Mouse (Mus musculus) Muller cell, postnatal 12 days (primary cell): ENCODE data around the gene Ulk4.

Experiments used
- DNase-seq: peaks from one replicate; pipeline ENCODE4 v3.0.0-alpha.2; 2015; ENCODE audit errors: inconsistent ontology term

Ulk4 gene

DNA sequence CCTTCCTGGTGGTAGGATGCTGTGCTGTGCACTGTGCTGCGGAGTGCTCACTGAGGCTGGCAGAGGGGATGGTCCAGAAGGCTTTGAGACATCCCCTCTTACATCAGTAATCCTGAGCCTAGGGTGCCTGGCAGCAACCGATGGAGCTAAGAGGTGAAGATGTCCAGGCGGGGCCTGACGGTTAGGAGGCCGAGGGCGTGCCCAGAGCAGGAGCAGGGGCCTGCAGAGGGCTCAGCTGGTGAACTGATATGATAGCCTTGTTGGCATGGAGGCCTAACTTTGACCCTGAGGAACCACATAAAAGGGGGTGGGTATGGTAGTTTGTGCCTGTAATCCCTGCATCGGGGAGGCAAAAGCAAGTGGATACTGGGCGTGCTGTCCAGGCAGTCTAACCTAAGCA, 293.1 kb downstream of the Ulk4 start:
- no peak for DNase-seq

DNA sequence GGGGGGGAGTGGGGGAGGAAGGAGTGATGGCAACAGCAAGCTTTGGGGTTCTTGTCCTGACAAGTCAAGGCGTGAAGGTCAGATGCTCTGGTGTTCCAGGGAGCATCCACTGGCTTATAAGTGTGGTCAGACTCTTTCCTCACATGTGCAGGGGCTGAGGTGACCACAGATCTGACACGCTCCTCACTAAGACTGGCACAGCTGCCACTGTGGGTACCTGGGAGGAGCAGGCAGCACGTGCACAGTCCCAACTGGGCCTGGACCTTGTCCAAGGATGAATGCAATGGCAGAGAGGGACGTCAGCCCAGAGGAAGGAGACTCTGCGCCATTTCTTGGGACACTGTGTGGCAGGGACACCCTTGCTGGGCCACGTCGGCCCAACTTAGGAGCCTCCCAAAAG, 295.2 kb downstream of the Ulk4 start:
- DNase-seq = no peak

DNA sequence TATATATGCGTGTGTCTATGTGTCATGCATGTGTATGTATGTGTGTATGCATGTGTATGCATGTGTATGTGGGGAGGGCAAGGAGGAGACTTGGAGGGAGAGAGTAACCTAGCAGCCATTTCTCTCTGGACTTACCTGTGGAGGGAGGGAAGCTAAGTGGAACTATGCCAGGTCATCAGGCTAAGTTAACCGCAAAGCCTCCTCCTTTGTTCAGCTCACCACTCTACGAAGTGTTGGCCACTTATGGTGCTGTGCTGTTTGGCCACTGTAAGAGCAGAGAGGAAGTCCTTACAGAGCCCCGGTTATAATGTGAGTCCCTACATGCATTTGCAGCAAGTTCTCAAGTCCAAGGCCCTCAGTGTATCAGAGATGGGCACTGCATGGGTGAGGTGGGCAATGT, 300.1 kb downstream of the Ulk4 start:
- DNase-seq = no peak

DNA sequence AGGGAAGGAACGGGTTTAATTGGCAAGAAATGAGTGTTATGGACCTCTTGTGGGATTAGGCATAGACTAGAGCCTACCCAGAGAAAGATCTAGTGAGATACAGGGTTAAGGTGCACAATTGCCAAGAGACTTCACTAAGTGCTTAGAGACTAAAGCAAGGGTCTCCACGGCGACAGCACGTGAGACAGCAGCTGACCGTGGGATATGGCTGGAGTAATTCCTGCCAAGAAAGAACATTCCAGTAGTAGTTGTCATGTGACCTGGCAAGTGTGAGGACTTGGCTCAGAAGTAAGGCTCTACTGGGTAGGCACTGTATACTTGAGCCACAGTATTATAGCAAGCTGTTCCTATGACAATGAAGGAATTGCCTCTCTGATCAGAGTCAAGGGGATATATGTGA, 300.8 kb downstream of the Ulk4 start:
- DNase-seq = peak; percentile 45

DNA sequence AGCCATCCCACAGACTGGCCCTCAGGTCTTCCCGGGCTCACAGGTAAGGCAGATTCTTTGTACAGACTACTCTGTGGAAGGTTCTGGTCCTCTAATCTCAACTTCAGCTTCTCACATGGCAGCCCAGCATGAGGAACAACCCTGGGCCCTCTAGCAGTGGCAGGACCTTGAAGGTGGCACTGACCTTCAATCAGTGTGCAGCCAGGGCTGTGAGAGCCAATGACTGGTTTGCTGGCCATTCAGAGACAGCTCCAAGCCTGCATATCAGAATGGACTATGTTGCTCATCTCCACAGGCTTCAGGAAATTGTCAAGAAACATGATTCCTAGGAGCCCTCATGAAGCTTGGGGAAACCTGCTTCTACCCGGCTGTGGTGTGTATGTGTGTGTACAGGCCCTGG, 302.8 kb downstream of the Ulk4 start:
- no peak for DNase-seq

DNA sequence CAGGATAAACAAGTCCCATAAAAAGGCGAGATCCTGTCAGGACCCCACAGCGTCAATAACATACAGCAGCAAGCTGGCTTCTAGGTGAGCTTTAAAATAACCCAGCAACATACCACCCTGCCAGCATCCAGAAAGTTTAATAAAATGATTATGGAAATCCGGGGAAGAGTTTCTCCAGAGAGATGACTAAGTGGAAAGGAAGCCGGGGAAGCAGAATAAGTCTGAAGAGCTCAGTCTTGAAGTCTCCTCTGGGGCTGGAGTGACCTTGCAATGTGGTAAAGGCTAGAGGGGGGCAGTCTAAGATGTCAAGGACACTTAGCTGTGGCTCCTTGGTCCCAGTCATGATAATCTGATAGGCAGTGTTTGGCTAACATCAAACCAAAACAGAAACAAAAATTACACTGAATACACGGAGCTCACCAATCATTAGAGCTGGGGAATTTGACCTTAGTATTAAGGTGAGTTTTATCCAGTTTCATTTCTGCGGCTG, 303.9 kb downstream of the Ulk4 start:
- DNase-seq = no peak

DNA sequence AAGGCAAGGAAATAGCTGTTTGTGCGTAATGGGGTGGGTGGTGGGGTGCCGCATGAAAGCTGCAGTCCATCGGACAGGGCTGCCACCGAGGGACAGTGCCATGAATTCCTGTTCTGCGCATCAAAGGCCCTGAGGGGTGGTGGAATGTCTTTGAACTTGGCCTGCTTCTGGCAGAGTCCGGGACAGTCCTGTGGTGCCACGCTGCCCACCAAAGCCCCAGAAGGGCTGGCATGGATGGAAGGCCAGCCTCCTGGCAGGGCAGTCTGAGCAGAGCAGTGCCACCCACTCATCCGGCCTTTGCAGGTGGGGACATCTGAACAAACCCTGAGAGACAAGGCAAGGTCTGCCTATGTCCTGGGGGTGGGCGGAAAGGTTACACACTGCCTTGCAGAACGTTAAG, 312.0 kb downstream of the Ulk4 start:
- peak; percentile 40 for DNase-seq

DNA sequence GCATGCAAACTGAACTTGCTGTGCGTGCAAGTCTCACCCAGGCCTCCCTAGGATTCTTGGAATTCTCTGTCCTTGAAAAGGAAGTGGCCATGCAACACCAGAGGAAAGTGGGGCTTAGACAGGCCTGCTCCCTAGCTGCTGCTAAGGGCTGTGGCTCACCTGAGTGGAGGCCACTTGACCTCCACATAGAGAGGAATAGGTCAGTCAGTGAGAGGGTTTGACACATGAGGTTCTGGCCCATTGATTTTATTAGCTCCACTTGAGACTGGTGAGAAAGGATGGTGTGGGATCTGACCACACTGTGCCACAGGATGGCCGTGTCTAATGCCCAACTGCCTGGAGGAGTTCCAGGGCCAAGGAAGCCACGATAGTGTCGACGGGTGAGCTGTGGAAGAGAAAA, 312.8 kb downstream of the Ulk4 start:
- DNase-seq = no peak

DNA sequence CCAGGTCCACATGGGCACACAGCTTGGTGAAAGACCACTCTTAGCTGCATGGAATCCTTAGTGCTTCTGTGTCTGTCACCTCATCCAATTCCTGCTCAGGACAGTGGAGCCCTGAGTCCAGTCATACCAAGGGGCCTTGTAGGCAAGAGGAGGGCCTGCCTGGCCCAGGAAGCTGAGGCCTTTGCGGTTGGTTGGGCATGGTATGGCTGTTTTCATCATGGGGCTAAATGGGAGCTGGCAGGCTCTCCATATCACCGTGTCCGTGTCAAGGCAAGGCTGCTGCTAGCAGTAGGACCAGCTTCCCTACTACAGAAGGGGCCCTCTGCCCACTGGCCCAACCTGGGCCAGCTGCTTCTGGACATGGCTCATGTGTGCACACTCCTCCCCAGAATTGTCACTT, 313.3 kb downstream of the Ulk4 start:
- peak; percentile 55 for DNase-seq

DNA sequence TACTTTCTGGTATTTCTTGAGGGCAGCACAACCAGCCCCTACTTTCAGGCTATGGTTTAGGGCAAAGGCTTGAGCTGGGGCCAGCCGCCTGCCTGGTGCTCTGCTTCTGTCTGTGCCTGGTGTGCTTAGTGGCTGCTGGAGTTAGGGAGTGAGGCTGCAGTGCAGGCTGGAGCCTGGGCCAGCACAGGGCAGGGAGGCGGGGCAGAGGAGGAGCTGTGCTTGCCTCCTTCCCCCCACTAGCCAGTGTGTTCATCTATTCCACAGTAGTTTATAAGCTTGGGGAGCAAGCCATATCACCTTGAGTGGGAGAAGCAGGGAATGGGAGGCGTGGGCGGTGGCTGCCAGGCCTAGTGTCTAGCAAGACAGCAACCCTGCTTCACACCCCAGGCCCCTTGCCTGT, 313.9 kb downstream of the Ulk4 start:
- DNase-seq = no peak

DNA sequence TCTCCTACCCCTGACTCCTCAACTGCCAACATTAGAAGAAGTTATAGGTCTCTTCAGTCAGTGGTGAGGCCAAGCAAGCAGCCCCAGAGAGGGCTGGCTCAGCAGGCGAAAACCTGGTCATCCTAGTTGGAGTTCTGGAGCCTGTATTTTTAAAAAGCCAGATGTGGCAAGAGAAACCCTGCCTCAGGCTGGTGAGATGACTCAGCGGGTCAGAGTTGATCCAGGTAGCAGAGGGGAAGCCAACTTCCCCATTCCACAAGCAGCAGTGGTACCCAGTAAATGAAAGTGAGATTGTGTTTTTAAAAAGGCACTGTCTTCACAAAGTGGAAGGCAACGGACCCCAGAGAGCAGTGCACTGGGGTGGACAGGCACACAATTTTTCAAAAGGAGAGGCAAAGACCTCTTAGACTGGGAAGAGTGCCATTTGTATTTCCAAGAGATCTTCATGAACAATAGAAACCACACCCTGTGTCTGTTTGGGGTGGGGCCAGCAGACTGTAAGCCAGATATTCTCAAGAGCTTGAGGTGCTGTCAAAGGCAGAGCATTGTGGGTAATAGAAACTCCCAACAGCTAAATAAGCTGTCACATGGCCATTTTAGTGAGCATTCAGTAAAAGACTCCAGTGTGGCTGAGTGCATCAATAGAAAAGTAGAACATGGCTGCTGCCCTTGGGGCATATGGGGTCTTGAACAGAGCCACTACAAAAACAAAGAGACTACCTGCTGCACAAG, 314.9 kb downstream of the Ulk4 start:
- DNase-seq = no peak

DNA sequence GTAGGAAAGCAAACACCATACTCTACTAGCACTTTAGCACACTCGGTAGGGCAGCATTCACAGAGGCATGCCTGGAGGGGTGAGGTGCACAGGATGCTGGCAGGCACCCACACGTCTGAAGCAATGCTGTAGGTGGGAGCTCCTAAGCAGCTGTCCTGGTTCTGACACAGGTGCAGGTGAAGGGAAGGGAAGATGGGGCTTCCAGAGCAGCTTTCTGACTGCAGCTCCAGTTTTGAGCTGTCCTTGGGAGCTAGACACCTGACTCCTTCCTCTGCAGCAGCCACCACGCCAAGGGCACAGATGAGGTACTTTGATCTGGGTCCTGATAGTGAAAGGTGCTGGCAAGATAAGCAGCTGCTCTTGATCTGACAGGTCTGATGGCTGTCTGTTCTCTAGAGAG, 315.5 kb downstream of the Ulk4 start:
- no peak for DNase-seq

DNA sequence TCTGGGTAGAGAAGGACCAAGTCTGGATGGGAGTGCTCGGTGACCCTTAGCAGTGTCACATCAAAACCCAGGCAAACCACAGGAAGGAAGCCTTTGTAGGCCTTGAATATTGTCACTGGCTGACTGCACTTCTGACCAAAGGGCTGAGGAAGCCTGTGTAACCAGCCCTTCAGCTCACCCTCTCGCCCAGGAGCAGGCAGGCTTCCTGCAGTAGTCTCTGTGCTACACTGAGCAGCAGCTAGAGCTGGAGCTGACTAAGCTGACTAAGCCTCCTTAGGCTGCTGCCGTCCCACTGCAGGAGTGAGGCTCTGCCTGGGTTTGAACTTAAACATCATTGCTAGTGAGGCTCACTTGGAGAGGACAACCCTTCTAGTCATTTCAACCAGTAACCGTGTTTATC, 316.4 kb downstream of the Ulk4 start:
- DNase-seq = no peak

DNA sequence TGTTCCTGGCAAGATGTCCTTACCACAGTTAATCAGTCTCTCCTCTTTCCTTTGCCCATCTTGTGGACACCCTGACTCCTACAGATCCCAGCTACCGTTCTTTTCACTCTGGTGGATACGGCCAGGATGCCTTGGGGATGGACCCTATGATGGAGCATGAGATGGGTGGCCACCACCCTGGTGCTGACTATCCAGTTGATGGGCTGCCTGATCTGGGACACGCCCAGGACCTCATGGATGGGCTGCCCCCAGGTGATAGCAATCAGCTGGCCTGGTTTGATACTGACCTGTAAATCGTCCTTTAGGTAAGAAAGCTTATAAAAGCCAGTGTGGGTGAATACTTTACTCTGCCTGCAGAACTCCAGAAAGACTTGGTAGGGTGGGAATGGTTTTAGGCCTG, 317.8 kb downstream of the Ulk4 start:
- DNase-seq = no peak

DNA sequence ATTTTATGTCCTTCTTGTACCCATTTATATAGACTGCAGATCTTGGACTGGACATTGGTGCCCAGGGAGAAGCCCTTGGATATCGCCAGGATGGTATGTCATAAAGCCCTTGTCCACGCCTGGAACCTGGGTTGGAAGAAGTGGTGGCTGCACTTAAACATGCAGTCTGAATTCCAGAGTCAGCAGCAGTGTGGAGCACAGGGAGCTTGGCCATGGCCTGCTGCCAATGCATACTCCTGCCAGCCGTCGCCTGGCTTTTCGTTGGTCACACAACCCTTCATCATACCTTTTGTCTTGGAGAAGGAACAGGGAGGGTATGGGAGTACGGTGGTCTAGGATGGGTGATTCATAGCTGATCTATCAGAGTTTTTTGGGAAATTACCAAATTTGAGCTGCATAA, 318.4 kb downstream of the Ulk4 start:
- no peak for DNase-seq

DNA sequence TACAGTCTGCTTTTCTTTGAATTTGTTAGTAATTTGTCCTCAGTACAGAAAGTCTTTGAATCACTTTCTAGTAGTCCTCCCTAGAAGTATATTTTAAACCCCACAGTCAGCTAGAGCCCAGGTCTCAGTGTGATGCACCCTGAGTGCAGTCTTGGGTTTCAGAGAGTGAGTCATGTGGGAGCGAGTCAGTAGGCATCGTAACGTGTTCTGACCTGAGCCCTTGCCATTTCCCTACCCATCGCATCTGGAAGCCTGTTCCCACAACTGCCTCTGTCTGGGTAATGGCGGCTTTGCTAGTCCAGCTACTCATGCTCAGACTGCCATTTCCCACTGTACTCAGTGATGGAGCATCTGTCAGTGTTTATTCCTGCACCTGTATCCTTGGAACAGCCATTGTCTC, 318.9 kb downstream of the Ulk4 start:
- no peak for DNase-seq

DNA sequence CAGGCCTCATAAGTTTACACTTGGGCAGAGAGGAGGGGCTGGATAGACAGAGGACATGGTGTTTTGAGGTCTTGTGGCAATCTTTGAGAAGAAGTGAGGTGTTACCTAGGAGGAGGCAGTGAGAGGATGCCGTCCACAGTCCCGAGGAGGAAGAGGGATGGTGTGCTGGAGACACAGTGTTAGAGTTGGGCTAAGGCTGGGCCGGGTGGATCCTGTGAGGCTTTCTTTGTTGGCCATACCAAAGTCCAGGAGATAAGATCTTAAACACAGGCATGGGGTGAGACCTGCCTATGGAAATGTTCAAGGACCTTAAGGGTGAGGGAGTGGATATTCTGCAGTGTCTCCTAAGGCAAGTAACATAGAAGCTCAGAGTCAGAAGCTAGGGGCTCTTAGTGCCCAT, 325.1 kb downstream of the Ulk4 start:
- DNase-seq = no peak

DNA sequence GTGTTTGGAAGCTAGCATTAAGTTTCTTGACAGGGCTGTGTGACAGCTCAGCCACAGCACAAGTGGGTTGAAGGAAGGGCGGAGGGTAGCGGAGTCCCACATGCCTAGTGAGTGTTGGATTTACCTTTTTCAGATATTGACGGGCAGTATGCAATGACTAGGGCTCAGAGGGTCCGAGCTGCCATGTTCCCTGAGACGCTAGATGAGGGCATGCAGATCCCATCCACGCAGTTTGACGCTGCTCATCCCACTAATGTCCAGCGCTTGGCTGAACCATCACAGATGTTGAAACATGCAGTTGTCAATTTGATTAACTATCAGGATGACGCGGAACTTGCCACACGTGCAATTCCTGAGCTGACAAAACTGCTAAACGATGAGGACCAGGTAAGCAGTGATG, 326.2 kb downstream of the Ulk4 start:
- DNase-seq = no peak

DNA sequence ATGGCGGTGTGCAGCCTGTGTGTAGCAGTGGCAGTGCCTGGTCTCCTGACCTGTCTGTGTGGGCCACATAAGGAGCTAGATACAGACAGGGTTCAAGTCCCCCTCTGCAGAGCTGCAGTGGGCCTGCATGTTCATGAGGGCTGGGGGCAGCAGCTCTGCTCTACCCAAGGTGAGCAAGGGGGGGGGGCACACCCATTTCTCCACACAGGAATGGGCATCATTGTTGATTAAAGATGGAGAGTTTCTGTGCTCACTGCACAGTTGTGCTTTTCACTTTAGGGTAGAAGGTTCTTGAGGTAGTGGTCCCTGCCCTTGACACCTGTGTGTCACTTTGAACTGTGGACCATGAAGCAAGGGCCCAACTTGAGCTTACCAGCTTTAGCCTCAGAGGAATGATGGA, 328.2 kb downstream of the Ulk4 start:
- DNase-seq = no peak

DNA sequence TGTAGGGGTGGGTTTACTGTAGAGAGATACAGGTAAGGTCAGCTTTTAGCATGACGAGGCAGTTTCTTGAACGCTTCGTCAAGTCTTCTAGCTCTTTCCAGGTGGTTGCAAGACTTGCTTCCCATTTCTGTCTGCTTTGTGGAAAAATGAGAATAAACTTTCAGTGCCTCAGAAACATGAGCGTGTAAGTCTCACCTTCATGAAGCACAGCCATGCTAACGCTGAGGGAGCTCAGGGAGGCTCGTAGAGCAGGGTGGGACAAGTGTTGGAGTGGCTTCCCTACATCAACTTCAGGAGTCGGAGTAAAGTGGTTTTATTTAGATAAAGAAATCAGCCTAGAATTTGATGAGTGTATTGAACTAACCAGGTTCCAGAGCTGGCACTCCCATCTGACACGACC, 330.9 kb downstream of the Ulk4 start:
- no peak for DNase-seq

DNA sequence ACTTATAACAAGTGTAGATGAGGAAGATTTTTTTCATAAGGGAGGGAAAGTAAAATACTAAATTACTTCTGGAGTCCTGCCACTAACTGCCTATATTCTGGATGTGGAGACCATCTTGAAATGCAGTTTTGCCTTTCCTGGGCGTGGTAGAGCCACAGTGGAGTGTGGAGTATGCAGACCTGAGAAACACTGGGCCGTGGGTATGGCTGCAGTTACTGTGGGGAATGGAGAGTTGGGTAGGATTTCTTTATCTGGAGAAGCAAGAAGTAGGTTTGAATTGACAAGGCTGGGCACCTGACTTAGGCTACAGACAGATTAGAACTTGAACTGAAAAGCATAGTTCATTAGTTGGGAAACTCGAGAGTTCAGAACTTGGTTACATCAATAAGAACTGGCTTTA, 332.8 kb downstream of the Ulk4 start:
- DNase-seq = no peak

DNA sequence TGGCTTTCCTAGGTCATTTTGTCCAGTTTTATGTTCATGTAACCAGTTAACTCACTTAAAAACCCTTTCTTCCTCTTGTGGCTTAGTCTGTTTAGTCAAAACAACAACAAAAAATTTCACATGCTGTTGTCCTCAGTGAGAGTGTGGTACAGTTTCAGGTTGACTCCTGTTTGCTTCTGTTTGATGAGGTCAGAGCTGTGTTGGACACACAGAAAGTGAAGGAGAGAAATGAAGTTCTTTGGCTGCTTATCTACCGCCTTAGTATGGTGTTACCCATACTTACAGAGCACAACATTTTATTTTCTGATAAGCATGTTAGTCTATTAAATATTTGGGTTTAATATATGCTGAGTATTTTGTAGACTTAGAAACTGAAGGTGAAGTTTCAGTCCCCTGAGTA, 333.2 kb downstream of the Ulk4 start:
- no peak for DNase-seq

DNA sequence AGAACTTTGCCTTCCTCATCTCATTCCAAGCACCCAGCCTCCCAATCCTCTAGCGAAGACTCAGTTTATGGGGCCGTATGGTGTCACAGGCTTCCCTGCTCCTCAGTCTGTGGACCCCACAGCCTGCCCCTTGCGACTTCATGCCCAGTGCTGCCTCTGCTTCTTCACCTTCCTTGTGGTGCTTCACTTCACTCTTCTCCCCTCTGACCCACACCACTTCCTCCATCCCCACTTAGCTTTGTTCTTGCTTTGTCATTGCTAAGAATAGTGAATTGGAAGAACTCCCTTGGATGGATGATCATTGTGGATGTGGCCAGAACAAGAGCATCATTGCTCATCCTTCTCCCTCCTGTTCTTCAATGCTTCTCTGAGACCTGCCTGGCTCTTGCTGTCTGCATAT, 336.1 kb downstream of the Ulk4 start:
- DNase-seq = no peak

DNA sequence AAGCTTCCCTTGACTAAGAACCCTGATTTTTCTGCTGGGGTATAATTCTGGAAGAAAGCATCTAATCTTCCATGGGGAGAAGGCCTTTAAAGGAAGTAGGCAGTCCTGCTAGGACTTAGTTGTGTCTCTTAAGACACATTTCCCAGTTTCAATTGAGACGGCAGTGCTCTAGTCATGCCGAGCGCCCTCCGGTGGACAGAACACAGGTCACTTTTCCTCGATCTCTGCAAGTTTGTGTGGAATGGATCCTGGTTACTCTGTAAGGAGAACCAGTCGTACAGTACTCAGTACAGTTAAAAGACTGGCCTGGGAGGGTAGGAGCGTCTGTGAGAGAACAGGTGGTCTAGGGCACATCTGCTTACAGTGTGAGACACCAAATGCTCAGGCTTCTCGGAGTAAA, 340.6 kb downstream of the Ulk4 start:
- peak; percentile 49 for DNase-seq

DNA sequence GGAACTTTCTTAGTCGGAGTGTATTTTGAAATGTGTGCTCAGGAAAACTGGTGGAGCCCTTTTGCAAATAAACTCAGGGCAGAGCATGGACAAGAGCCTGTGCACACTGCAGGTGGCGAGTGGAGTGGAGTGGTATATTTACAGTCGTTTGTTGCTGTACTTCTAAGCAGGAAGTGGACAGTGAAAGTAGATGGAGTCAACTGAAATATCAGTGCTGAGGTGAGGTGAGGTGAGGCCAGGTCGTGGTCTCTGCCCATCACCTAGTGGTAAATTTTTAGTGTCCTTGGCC, 341.4 kb downstream of the Ulk4 start:
- no peak for DNase-seq
